Mouse (Mus musculus): ENCODE data around the gene Apbb2. TPM values are rescaled to one million over a fixed set of nuclear protein-coding genes. Genes with fewer than 3 reads are reported as not detected.

Apbb2 gene
- polyA plus RNA-seq, 1 experiment, result not detected

DNA sequence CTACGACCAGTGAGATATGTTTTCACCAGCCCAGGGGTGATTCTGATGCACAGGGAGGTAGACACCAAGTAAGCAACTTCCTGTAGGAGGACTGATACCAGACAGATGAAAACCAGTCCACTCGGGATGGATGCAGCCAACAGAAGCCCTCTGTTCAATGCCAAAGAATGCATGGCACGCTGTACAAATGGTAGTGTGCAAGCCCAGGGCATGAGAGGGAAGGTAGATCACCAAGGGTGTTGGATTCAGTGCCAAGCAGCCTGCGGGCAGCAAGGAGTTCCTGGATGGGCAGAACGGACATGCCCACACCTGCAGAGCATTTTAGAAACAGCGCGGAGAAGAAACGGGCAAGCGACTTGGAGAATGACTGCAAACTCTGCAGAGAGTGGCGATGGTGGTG is 10.8 kb downstream of the Apbb2 start:
- TF ChIP-seq GATA1 (IDR thresholded peaks at IDR 0.05; ENCODE audit: low read length), result no peak

DNA sequence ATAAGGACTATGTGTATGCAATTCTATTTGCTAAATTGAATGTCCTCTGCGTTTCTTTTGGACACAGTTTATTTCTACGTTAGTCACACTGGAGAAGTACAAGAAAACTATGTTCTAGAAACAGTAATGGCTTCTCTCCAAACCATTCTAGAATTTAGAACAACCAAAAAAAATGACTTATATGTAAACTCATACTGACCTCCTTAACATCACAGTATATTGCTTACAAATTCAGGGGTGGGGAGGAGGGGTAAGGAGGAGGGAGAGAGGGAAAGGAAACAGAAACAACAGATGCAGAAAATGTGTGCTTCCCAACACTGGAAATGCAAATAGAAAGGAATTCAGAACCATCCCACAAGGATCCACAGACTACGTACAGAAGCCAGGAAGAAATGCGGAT is 11.4 kb downstream of the Apbb2 start:
- no peak for TF ChIP-seq GATA1 (IDR thresholded peaks at IDR 0.05; ENCODE audit: low read length)

DNA sequence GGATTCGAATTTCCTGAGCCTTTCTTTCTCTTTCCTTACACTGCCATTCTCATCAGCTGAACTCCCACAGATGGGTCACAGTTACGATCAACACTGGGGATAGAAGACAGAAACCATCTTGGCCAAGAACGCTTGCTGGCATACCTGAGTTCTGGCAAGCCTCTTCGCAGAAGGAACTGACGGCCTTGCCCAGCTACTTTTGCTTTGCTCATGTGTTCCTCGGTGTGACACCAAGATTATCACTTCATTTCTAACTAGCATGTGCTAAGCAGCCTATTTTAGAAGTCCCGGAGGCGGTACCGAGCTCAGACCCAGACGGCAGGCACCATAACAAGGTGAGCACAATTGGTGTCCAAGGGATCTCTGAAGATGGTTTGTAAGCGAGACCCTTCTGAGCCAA is 12.9 kb downstream of the Apbb2 start:
- TF ChIP-seq GATA1 (IDR thresholded peaks at IDR 0.05; ENCODE audit: low read length), result no peak

DNA sequence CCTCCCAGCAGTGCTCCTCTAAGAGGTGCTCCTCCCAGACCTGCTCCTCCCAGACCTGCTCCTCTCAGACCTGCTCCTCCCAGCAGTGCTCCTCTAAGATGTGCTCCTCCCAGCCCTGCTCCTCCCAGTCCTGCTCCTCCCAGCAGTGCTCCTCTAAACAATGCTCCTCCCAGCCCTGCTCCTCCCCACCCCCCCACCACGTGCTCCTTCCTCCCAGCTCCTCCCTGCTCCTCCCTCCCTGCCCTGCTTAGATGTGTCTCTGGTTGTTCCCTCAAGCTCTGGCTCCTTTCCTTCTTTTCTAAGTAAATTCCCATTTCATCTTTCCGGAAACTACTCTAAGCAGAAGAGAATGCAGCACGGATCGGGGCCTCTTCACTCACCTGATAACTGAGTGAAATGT is 14.2 kb downstream of the Apbb2 start:
- TF ChIP-seq GATA1 (IDR thresholded peaks at IDR 0.05; ENCODE audit: low read length), result no peak

DNA sequence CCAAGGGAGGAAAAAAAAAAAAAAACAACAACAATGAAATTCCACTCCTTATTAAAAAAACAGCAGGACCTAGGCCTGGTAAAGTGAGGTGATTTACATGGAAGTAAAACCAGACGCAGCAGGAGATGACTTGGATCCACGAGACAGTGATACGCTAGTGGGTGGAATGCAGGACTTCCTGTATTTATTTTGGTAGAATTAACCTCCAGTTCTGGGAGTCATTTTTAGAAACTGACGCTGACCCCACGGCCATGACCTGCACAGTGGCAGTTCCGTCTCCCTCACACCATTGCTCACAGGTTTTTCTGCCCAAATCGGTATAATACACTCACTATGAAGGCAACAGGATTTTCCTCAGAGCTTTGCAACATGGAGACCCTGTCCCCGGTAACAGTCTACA is 14.8 kb downstream of the Apbb2 start:
- no peak for TF ChIP-seq GATA1 (IDR thresholded peaks at IDR 0.05; ENCODE audit: low read length)

- TF ChIP-seq GATA1 (IDR thresholded peaks at IDR 0.05; ENCODE audit: low read length), result no peak
Observed at GRCm38 (mm10) chr5:66603223-66603622, 15.4 kb downstream of the Apbb2 start.

DNA sequence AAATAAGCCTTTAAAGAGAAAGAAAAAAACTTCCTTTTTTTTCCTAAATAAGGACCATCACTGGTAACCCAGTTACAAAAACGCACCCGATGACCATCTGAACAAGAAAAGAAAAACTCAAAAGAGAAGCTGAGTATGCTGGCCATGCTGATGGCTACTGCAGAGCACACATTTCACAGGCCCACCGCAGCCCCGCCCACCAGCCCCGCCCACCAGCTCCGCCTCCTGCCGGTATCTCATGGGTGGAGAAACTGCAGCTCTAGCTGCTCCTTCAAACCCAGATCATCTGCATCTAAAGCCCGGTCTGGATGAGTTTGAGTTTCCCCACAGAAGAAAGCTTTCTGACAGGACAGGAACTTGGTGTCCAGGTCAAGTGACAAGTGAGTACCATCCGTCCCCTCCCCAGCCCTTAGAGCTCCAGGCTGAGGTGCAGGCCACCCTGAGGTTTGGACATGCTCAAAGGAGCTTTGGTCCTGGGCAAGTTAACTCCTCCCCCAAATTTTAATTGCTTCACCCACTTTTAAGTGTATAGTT is 16.2 kb downstream of the Apbb2 start:
- TF ChIP-seq GATA1 (IDR thresholded peaks at IDR 0.05; ENCODE audit: low read length), result no peak

- no peak for TF ChIP-seq GATA1 (IDR thresholded peaks at IDR 0.05; ENCODE audit: low read length)
Observed at GRCm38 (mm10) chr5:66600415-66600814, 18.2 kb downstream of the Apbb2 start.

- no peak for TF ChIP-seq GATA1 (IDR thresholded peaks at IDR 0.05; ENCODE audit: low read length)
Observed at GRCm38 (mm10) chr5:66599888-66600287, 18.7 kb downstream of the Apbb2 start.

DNA sequence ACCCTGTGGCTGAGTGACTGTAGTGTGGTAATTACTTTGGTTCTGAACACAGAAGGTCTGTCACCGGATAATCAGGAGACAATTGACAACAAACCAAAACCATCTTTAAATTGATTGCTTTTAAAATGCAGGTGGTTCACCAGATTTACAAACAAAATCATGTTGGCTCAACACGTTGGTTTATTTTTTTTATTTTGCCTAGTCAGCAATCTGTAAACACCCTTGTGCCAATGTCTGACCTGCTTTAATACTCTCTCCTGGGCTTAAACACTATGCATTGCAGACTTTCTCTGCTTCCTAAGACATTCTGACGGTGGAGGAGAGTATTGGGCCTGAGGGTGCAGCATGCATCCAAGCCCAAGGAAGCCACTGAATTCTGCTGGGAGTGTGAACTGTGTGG is 22.3 kb downstream of the Apbb2 start:
- TF ChIP-seq GATA1 (IDR thresholded peaks at IDR 0.05; ENCODE audit: low read length), result no peak

DNA sequence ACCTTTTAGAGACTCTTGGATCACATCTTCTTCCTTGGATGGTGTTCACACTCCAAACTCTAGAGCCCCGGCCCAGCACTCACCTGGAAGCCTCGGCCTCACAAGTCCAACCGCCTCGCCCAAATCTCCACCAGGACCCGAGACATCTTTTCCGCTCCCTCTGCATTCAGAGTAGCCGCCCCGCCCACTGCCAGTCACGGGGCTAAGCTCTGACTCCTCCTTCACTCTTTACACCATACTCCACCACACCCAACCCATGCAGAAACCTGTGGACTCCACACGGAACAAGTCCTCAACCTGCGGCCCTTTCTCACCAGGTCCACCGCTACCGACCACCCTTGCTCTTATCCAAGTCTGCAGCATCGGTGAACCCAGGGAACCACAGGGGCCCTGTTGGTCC is 23.7 kb downstream of the Apbb2 start:
- TF ChIP-seq GATA1 (IDR thresholded peaks at IDR 0.05; ENCODE audit: low read length), result no peak

DNA sequence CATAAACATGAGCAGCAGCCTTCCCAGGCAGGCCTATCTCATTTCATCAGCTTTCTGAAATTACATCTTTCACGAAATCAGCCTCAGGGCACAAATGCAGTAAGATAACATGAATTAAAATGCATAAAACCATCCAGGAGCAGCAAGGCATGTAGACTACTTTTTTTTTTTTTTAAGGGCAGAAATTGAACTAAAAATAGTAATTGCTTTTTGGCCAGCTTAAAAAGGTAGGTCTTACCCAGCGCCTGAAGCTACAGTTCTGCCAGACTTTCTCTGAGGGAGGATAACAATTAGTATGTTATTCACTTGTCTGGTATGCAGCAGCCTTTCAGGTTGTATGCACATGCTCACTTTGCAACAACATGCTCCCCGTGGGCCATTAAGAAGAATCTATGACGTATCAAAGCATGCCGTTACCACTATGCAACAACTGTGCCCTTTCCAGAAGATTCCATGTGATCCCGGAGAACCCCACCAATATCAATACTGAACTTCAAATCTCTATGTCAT is 32.3 kb downstream of the Apbb2 start:
- no peak for TF ChIP-seq GATA1 (IDR thresholded peaks at IDR 0.05; ENCODE audit: low read length)

- TF ChIP-seq GATA1 (IDR thresholded peaks at IDR 0.05; ENCODE audit: low read length), result no peak
Observed at GRCm38 (mm10) chr5:66583019-66583406, 35.6 kb downstream of the Apbb2 start.

DNA sequence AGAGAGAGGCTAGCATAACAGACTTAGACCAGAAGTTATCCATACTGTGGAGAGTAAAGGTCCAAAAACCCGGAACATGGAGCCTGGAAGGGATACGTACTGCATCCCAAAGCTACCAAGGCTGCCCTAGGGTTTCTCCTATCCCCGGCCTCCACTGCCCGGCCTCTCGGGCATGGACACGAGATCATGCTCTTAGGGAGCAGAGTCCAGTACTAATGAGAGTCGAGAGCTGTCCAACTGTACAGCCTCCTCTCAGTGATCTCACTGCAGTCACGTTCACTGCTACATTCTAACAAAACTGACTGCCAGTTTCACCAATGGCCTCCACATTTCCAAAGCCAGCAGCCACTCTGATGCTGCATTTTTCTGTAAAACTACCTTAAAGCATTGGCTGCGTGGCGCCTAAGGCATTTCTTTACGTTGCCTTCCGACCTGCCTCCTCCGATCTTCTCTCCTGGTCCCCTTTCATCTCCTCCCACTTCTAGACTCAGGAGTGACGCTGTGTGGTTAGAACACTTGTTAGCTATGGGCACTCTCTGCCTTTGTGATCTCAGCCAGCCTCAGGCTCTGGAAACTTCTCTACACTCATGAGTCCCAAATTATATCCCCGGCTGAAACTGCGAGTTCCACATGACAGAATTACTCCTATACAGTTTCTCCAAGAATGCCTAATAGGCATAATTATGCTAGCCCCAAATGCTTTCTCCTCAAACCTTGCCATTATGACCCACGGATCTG is 36.1 kb downstream of the Apbb2 start:
- no peak for TF ChIP-seq GATA1 (IDR thresholded peaks at IDR 0.05; ENCODE audit: low read length)

- TF ChIP-seq GATA1 (IDR thresholded peaks at IDR 0.05; ENCODE audit: low read length), result no peak
Observed at GRCm38 (mm10) chr5:66579066-66579465, 39.5 kb downstream of the Apbb2 start.

- no peak for TF ChIP-seq GATA1 (IDR thresholded peaks at IDR 0.05; ENCODE audit: low read length)
Observed at GRCm38 (mm10) chr5:66576299-66576698, 42.3 kb downstream of the Apbb2 start.

DNA sequence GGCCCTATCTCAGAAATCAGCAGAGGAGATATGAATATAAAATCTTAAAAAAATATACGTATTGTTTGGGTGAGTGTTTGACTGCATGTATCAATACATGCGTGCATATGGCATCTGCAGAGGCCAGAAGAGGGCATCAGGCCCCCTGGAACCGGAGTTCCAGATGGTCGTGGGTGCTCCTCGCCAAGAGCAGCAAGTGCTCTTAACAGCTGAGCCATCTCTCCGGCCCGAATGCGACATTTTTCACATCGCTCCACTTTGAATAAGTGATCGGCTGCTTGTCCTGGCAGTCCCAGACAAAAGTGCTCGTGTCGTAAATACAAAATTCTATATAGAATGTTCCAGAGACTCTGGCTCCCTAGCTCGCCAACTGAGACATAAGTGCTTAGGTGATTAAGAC is 43.4 kb downstream of the Apbb2 start:
- TF ChIP-seq GATA1 (IDR thresholded peaks at IDR 0.05; ENCODE audit: low read length), result no peak
